Mouse (Mus musculus): ENCODE data around the gene Gm39653. TPM values are rescaled to one million over a fixed set of nuclear protein-coding genes. Genes with fewer than 3 reads are reported as not detected.

Gm39653 gene
- not detected in 2 replicates for polyA plus RNA-seq (2015; fragmentation: Nextera tagmentation; extraction: Ambion mirVana)

DNA sequence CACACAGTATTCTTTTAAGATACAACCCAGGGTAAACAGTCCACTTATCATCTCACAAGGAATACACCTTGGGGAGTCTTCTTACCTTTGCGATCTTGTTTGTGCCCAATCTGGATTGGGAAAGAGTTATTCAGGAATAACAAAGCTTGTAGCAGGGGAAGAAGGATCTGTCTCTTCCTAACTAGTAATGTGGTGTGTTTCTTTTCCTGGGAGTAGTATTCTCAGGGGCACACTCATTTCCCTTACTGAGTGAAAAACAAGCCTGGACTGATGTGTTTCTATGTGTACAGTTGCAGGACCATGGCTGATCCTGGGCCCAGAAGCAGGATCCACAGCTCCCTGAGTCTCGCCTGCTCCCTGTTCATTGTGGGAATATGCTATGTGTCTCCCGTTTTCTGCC is at the start of gene Gm39653:
TSS of gene Gm39653 (plus strand) at position 301 of the 400 bp plus-strand sequence.
- H3K4me2 ChIP-seq (ENCODE audit: low read depth, low read length): no peak within 1 kb of the TSS
- no peaks in the 10 kb centered on the region for H3K36me3 ChIP-seq (ENCODE audit: control insufficient read depth, insufficient read depth)
- no peaks in the 10 kb centered on the region for H3K27me3 ChIP-seq (ENCODE audit: control insufficient read depth, insufficient read depth, low read depth, low read length)
- no peaks in the 10 kb centered on the region for H3K4me1 ChIP-seq (ENCODE audit: control insufficient read depth, low read depth, low read length)
- H3K9ac ChIP-seq (ENCODE audit: low read depth, low read length): no peak within 1 kb of the TSS
- 54% methylated on average over 3 of the region's 3 CpGs for whole genome bisulfite sequencing (ENCODE audit: insufficient replicate concordance)
- H3K9me3 ChIP-seq (replicated peaks; ENCODE audit: control insufficient read depth, low read length): no peaks in the 10 kb centered on the region
- no peak within 1 kb of the TSS for H3K27ac ChIP-seq (ENCODE audit: low read length)
- no peak for ATAC-seq (ENCODE audit: low read depth)
- H3K4me3 ChIP-seq (ENCODE audit: low read depth, low read length): no peak within 1 kb of the TSS

- WGBS (ENCODE audit: insufficient replicate concordance): 42% methylated on average over 7 of the region's 7 CpGs
- Histone ChIP-seq H3K9ac (ENCODE audit: low read depth, low read length) (no peak overlapping the region), H3K4me1 (ENCODE audit: control insufficient read depth, low read depth, low read length) (no peaks in the 10 kb centered on the region), H3K4me2 (ENCODE audit: low read depth, low read length) (no peak overlapping the region), H3K27me3 (ENCODE audit: control insufficient read depth, insufficient read depth, low read depth, low read length) (no peaks in the 10 kb centered on the region), H3K36me3 (ENCODE audit: control insufficient read depth, insufficient read depth) (no peaks in the 10 kb centered on the region), H3K9me3 (replicated peaks; ENCODE audit: control insufficient read depth, low read length) (no peaks in the 10 kb centered on the region), H3K4me3 (ENCODE audit: low read depth, low read length) (no peak overlapping the region), H3K27ac (ENCODE audit: low read length) (no peak overlapping the region)
- no peak for ATAC-seq (ENCODE audit: low read depth)
These were observed 49.3 kb upstream of the Gm39653 start for GRCm38 (mm10) chr1:63566501-63566900.

DNA sequence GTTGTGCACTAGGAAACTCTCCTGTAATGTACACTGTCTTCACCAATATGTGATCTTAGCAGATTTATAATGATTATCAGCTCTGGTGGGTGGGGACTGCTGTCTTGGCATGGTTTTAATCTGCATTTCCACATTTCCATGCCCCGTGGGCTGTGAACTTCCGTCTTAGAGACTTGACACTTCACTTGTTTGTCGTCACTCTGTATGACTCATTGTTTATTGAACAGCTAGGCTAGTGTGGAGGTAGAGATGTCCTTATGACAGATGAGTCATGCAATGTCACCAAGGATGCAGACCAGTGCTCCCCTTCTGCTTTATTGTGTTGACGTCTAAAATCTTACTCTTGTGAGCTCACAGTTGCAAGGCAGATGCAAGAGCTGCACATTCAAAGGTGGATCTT is 48.7 kb upstream of the Gm39653 start:
- no peak overlapping the region for H3K4me3 ChIP-seq (ENCODE audit: low read depth, low read length)
- no peaks in the 10 kb centered on the region for H3K27me3 ChIP-seq (ENCODE audit: control insufficient read depth, insufficient read depth, low read depth, low read length)
- no peaks in the 10 kb centered on the region for H3K9me3 ChIP-seq (replicated peaks; ENCODE audit: control insufficient read depth, low read length)
- 28% methylated on average over 4 of the region's 4 CpGs for WGBS (ENCODE audit: insufficient replicate concordance)
- H3K4me2 ChIP-seq (ENCODE audit: low read depth, low read length): no peak overlapping the region
- no peak for ATAC-seq (ENCODE audit: low read depth)
- no peak overlapping the region for H3K27ac ChIP-seq (ENCODE audit: low read length)
- H3K36me3 ChIP-seq (ENCODE audit: control insufficient read depth, insufficient read depth): no peaks in the 10 kb centered on the region
- H3K4me1 ChIP-seq (ENCODE audit: control insufficient read depth, low read depth, low read length): no peaks in the 10 kb centered on the region
- H3K9ac ChIP-seq (ENCODE audit: low read depth, low read length): no peak overlapping the region

DNA sequence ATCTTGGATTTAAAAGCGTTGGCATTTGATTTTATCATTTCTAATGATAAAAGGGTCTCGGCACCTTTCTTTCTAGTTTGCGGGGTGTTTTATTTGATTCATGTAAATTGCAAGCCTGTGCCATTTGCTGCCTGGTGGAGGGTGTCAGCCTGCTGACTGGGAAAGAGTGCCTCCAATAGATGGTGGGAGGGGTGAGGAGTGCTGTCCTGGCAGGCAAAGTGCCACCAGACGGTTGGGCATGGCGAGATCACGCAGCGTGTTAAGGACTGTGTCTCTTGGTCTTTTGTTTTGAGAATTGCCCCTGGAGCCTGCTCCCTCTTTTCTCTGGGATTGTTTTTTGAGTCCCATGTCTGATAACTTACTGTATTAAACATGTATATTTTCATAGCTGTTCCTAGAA is 43.5 kb upstream of the Gm39653 start:
- no peak for ATAC-seq (ENCODE audit: low read depth)
- Histone ChIP-seq H3K4me2 (ENCODE audit: low read depth, low read length) (no peak overlapping the region), H3K4me3 (ENCODE audit: low read depth, low read length) (no peak overlapping the region), H3K9me3 (replicated peaks; ENCODE audit: control insufficient read depth, low read length) (no peaks in the 10 kb centered on the region), H3K4me1 (ENCODE audit: control insufficient read depth, low read depth, low read length) (no peaks in the 10 kb centered on the region), H3K27ac (ENCODE audit: low read length) (no peak overlapping the region), H3K36me3 (ENCODE audit: control insufficient read depth, insufficient read depth) (no peaks in the 10 kb centered on the region), H3K27me3 (ENCODE audit: control insufficient read depth, insufficient read depth, low read depth, low read length) (no peaks in the 10 kb centered on the region), H3K9ac (ENCODE audit: low read depth, low read length) (no peak overlapping the region)
- WGBS (ENCODE audit: insufficient replicate concordance): 77% methylated on average over 7 of the region's 7 CpGs

- Histone ChIP-seq H3K9me3 (replicated peaks; ENCODE audit: control insufficient read depth, low read length) (no peaks in the 10 kb centered on the region), H3K4me3 (ENCODE audit: low read depth, low read length) (no peak overlapping the region), H3K27me3 (ENCODE audit: control insufficient read depth, insufficient read depth, low read depth, low read length) (no peaks in the 10 kb centered on the region), H3K4me1 (ENCODE audit: control insufficient read depth, low read depth, low read length) (no peaks in the 10 kb centered on the region), H3K9ac (ENCODE audit: low read depth, low read length) (no peak overlapping the region), H3K36me3 (ENCODE audit: control insufficient read depth, insufficient read depth) (no peaks in the 10 kb centered on the region), H3K27ac (ENCODE audit: low read length) (no peak overlapping the region), H3K4me2 (ENCODE audit: low read depth, low read length) (no peak overlapping the region)
- WGBS (ENCODE audit: insufficient replicate concordance): 56% methylated on average over 6 of the region's 6 CpGs
- no peak for ATAC-seq (ENCODE audit: low read depth)
These were observed 42.3 kb upstream of the Gm39653 start for GRCm38 (mm10) chr1:63573432-63573831.

GRCm38 (mm10) chr1:63573864-63574611 is 41.7 kb upstream of the Gm39653 start:
- H3K27ac ChIP-seq (ENCODE audit: low read length): no peak overlapping the region
- no peak overlapping the region for H3K4me3 ChIP-seq (ENCODE audit: low read depth, low read length)
- H3K36me3 ChIP-seq (ENCODE audit: control insufficient read depth, insufficient read depth): no peaks in the 10 kb centered on the region
- no peaks in the 10 kb centered on the region for H3K27me3 ChIP-seq (ENCODE audit: control insufficient read depth, insufficient read depth, low read depth, low read length)
- no peaks in the 10 kb centered on the region for H3K9me3 ChIP-seq (replicated peaks; ENCODE audit: control insufficient read depth, low read length)
- no peak overlapping the region for H3K4me2 ChIP-seq (ENCODE audit: low read depth, low read length)
- ATAC-seq (ENCODE audit: low read depth): no peak
- no peaks in the 10 kb centered on the region for H3K4me1 ChIP-seq (ENCODE audit: control insufficient read depth, low read depth, low read length)
- no peak overlapping the region for H3K9ac ChIP-seq (ENCODE audit: low read depth, low read length)
- WGBS (ENCODE audit: insufficient replicate concordance): 62% methylated on average over 12 of the region's 12 CpGs

DNA sequence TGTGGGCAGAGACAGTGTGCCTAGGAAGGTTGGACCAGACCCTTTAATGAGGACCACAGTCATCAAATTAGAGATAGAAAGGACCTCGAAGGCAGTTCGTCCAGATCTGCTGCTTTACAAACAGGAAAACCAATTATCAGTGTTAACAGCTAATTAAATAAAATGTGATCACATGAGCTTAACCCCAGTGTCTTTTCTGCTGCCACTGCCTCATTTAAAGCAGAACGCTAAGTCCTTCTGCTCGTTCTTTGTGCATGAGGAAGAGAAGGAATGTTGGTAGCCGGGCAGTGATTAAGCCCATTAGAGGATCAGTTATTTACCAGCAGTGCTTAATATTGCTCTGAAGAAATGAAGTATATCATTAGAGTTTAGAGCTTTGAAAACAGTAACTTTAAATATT is 39.0 kb upstream of the Gm39653 start:
- no peak for ATAC-seq (ENCODE audit: low read depth)
- Histone ChIP-seq H3K27me3 (ENCODE audit: control insufficient read depth, insufficient read depth, low read depth, low read length) (no peaks in the 10 kb centered on the region), H3K9ac (ENCODE audit: low read depth, low read length) (no peak overlapping the region), H3K4me1 (ENCODE audit: control insufficient read depth, low read depth, low read length) (no peaks in the 10 kb centered on the region), H3K4me2 (ENCODE audit: low read depth, low read length) (no peak overlapping the region), H3K9me3 (replicated peaks; ENCODE audit: control insufficient read depth, low read length) (no peaks in the 10 kb centered on the region), H3K27ac (ENCODE audit: low read length) (no peak overlapping the region), H3K36me3 (ENCODE audit: control insufficient read depth, insufficient read depth) (no peaks in the 10 kb centered on the region), H3K4me3 (ENCODE audit: low read depth, low read length) (no peak overlapping the region)
- 62% methylated on average over 5 of the region's 5 CpGs for WGBS (ENCODE audit: insufficient replicate concordance)

DNA sequence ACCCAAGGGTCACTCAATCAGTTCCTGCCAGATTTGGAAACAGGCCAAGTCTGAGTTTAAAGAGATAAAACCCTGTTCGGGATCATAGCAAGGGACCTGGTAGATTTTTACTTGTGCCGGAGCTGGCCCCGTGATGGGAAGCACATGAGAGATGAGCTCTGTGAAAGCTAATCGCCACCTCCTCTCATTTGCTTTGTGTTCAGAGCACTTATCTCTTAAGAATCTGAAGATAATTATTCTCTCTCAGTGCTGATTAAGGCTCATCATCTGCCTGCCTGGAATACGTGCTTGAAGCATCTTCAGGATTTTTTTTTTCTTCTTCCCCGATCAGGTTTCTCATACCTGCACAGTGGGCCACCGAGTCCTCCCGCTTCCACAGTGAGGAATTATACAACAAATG is 36.6 kb upstream of the Gm39653 start:
- H3K4me3 ChIP-seq (ENCODE audit: low read depth, low read length): no peak overlapping the region
- no peak for ATAC-seq (ENCODE audit: low read depth)
- H3K4me1 ChIP-seq (ENCODE audit: control insufficient read depth, low read depth, low read length): no peaks in the 10 kb centered on the region
- H3K9me3 ChIP-seq (replicated peaks; ENCODE audit: control insufficient read depth, low read length): no peaks in the 10 kb centered on the region
- no peaks in the 10 kb centered on the region for H3K27me3 ChIP-seq (ENCODE audit: control insufficient read depth, insufficient read depth, low read depth, low read length)
- no peak overlapping the region for H3K27ac ChIP-seq (ENCODE audit: low read length)
- H3K4me2 ChIP-seq (ENCODE audit: low read depth, low read length): no peak overlapping the region
- no peak overlapping the region for H3K9ac ChIP-seq (ENCODE audit: low read depth, low read length)
- 69% methylated on average over 8 of the region's 8 CpGs for WGBS (ENCODE audit: insufficient replicate concordance)
- H3K36me3 ChIP-seq (ENCODE audit: control insufficient read depth, insufficient read depth): no peaks in the 10 kb centered on the region

DNA sequence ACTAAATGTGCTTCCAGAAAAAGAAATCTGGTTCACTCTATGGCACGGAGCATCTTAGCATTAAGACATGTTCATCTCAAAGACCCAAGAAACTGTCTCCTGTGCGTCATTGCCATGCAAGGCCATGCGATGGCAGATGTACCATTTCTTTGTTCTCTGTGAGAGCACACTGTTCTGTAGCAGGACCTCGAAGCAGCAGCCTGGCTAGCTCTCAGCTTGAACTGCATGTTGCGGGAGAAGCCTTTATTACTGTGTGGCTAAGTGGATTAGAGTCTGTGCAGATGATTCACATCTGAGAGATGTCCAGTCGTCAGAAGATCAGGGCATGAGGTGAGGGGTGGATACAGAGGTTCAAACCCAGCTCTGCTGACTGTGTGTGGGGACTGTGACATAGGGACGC is 28.9 kb upstream of the Gm39653 start:
- Histone ChIP-seq H3K9ac (ENCODE audit: low read depth, low read length) (no peak overlapping the region), H3K4me1 (ENCODE audit: control insufficient read depth, low read depth, low read length) (no peaks in the 10 kb centered on the region), H3K27me3 (ENCODE audit: control insufficient read depth, insufficient read depth, low read depth, low read length) (no peaks in the 10 kb centered on the region), H3K36me3 (ENCODE audit: control insufficient read depth, insufficient read depth) (no peaks in the 10 kb centered on the region), H3K9me3 (replicated peaks; ENCODE audit: control insufficient read depth, low read length) (no peaks in the 10 kb centered on the region), H3K4me2 (ENCODE audit: low read depth, low read length) (no peak overlapping the region), H3K27ac (ENCODE audit: low read length) (no peak overlapping the region), H3K4me3 (ENCODE audit: low read depth, low read length) (no peak overlapping the region)
- no peak for ATAC-seq (ENCODE audit: low read depth)
- 59% methylated on average over 7 of the region's 7 CpGs for WGBS (ENCODE audit: insufficient replicate concordance)
